Mouse (Mus musculus): Measurements from ENCODE around the gene Atg4d.

DNA sequence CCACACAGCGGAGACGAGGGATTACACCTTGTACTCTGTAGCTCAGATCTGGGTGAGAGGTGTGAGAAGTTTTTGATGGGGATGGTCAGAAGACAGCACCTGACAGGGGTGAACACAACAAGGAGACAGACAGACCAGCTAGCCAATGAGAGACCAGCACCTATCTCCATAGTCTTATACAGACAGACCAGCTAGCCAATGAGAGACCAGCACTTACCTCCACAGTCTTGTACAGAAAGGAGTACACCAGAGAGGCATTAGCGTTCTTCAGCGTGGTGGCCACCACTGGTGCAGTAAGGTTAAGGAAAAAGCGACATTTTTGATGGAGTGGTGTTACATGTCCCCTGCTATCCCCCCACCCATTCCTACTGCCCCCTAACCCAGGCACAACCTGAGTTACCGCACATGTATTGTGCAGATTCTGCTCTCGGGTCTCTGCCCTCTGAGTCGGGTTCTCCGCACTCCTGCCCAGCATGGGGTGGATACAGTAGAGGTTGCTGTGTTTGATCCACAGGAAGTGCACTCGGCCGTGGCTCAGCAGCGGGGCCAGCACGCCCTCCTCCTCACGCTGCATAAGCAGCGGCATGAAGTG is 44.2 kb downstream of the Atg4d start:
- TF ChIP-seq POLR2A (IDR thresholded peaks at IDR 0.05; ENCODE audit: extremely low read depth, insufficient read depth, low read length) (no peak), CTCF (IDR thresholded peaks at IDR 0.05; ENCODE audit: low read depth, low read length) (no peak)
